Mouse (Mus musculus): ENCODE results near the gene Zdhhc21. TPM values are rescaled to one million over a fixed set of nuclear protein-coding genes. Genes with fewer than 3 reads are reported as not detected.

Zdhhc21 gene
- polyA plus RNA-seq (2016; fragmentation: Nextera tagmentation; extraction: Ambion mirVana), result 22.1 and 22.6 TPM in 2 replicates

DNA sequence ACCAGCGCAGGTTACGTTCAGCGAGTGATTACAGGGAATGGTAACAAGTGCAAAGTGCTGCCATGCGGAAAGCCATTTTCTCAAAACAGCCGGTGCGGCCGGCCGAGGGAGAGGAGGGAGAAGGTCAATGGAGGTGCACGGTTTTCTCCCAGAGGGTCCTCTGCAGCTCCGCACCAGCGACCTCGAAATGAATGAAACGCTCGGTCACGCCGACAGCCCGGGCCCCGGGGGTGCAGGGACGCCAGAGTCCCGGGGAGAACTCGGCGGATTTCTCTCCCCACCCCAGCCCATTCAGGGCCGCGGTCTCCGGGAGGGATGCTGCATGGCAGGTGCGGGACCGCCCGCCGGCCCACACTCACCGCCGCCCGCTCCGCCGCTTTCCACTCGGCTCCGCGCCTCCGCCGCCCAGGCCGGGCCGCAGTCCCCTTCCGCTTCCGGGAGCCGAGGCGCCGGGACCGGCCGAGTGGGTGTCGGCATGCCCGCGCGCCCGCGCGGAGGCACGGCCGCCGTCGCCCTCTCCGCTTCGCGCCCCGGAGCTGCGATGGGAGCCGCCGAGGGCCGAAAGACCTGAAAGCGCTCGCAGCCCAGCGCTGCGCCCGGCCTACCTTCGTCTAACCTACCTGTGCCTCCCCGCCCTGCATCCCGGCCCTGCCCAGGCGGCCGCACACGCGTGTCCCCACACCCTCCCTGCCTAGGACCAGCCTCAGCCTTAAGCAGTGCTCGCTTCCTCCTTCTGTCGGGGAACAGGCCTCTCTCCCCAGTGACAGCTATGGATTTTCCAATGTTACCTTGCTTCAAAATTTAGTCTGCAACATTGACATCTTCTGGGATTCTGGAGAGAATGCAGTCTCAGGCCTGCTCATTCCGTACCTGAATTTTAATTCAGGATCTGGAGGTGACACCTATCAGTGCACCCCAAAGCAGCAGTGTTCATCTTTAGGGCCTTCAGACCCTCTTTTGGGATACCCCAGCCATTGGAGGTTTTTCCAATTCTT, at the start of gene Zdhhc21:
TSS of gene Zdhhc21 (minus strand) at position 828 of the 995 bp plus-strand sequence.
- 1% methylated on average over 80 of the region's 82 CpGs for WGBS
- Histone ChIP-seq H3K36me3 (replicated peaks) (no peaks in the 10 kb centered on the region), H3K27ac (peak within 1 kb of the TSS; percentile 88), H3K4me2 (peak within 1 kb of the TSS; percentile 67), H3K9ac (peak within 1 kb of the TSS; percentile 92), H3K9me3 (no peaks in the 10 kb centered on the region), H3K27me3 (no peaks in the 10 kb centered on the region), H3K4me1 (peaks cover 13% of the 10 kb centered on the region), H3K4me3 (replicated peaks) (peak within 1 kb of the TSS; percentile 77)
- ATAC-seq (ENCODE audit: low FRiP score), result peak; percentile 92

DNA sequence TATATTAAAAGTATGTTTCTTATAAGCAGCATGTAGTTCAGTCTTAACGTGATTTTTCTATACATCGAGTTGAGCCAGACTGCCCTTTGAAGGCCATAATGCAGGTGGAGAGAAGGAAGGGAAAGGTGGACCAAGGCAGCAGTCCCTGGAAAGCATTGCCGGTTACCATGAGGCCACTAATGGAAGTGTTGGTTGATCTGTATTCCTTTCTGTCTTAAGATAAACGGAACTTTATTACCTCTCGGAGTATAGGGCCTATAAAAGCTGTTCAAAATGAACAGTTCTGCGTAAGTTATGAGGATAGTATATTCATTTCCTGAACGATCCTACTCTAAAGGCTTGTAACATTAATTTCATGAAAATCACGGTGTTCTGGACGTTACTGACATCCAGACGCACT, 35.5 kb upstream of the Zdhhc21 start:
- H3K4me2 ChIP-seq, result no peak overlapping the region
- WGBS, result 95% methylated on average over 10 of the region's 10 CpGs
- no peaks in the 10 kb centered on the region for H3K9me3 ChIP-seq
- no peak for ATAC-seq (ENCODE audit: low FRiP score)
- H3K4me3 ChIP-seq (replicated peaks), result no peak overlapping the region
- H3K36me3 ChIP-seq (replicated peaks), result no peaks in the 10 kb centered on the region
- H3K27ac ChIP-seq, result no peak overlapping the region
- no peak overlapping the region for H3K9ac ChIP-seq
- 0 out of 2 replicates have a peak, but pooled peaks cover 3% of the 10 kb centered on the region for H3K4me1 ChIP-seq
- no peaks in the 10 kb centered on the region for H3K27me3 ChIP-seq

DNA sequence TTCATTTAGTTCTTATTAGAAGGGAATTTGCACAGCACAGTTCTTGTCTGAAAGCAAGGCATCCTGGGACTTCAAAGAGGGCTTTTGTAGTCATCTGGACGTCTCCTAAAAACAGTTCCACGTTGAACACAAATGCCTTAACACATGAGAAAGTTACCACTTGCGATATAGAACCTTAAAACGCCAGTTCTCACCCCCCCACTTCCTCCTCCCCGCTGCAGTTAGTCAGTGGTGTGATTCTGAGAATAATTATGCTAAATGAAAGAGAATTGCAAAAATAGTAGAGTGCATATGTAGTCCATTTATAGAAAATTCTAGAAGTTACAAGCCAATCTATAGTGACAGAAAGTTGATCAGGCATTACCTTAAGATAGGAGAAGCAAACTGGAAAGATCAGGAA, 32.5 kb upstream of the Zdhhc21 start:
- ATAC-seq (ENCODE audit: low FRiP score), result no peak
- H3K4me2 ChIP-seq, result no peak overlapping the region
- no peaks in the 10 kb centered on the region for H3K36me3 ChIP-seq (replicated peaks)
- H3K4me3 ChIP-seq (replicated peaks), result no peak overlapping the region
- peaks cover 3% of the 10 kb centered on the region; the same call in 1 of the 2 replicates for H3K27me3 ChIP-seq
- no peak overlapping the region for H3K27ac ChIP-seq
- 66% methylated on average over 5 of the region's 5 CpGs for WGBS
- H3K4me1 ChIP-seq, result 0 out of 2 replicates have a peak, but pooled peaks cover 3% of the 10 kb centered on the region
- no peak overlapping the region for H3K9ac ChIP-seq
- H3K9me3 ChIP-seq, result no peaks in the 10 kb centered on the region

DNA sequence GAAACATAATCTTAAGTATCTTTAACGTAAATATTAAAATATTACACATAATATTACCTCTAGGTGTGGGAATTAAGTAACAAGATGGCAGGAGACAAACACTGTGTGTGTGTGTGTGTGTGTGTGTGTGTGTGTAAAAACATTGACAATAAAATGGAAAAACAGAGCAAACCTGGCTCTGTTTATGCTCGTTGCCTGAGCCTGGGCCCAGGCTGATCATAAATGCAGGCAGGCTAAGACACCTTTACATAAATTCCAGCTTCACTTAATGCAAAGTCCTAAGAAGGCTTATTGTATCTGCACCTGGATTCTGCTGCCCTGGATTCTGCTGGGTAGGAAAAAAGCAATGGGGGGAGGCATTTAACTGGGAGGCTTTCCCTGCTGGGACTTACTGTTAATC, 31.8 kb upstream of the Zdhhc21 start:
- no peak overlapping the region for H3K4me2 ChIP-seq
- peaks cover 4% of the 10 kb centered on the region; the same call in 1 of the 2 replicates for H3K27me3 ChIP-seq
- H3K4me3 ChIP-seq (replicated peaks), result no peak overlapping the region
- H3K9ac ChIP-seq, result no peak overlapping the region
- no peaks in the 10 kb centered on the region for H3K36me3 ChIP-seq (replicated peaks)
- H3K4me1 ChIP-seq, result 0 out of 2 replicates have a peak, but pooled peaks cover 3% of the 10 kb centered on the region
- 87% methylated on average over 2 of the region's 2 CpGs for WGBS
- H3K27ac ChIP-seq, result no peak overlapping the region
- ATAC-seq (ENCODE audit: low FRiP score), result no peak
- H3K9me3 ChIP-seq, result no peaks in the 10 kb centered on the region

DNA sequence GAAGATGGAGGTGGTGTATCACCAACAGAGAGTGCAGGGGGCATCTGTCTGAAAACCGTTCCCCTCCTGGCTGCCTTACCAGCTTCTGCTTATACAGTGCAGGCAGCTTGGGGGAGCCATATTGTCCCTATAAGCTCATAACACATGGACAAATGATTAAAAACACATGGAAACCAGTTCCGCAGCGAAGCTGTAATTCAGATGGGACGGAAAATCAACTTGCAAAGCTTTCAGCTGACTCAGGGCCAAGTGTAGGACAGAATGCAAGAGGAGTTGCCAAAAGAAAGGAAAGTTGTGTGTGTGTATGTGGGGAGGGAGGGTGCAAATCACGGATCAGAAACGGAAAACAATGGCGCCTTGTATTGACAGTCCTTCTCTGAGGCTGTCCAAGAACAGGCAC, 31.3 kb upstream of the Zdhhc21 start:
- H3K4me1 ChIP-seq, result 0 out of 2 replicates have a peak, but pooled peaks cover 3% of the 10 kb centered on the region
- no peak overlapping the region for H3K4me2 ChIP-seq
- no peaks in the 10 kb centered on the region for H3K9me3 ChIP-seq
- 75% methylated on average over 7 of the region's 7 CpGs for WGBS
- no peak overlapping the region for H3K9ac ChIP-seq
- no peak overlapping the region; the same call in 1 of the 2 replicates for H3K27ac ChIP-seq
- H3K4me3 ChIP-seq (replicated peaks), result no peak overlapping the region
- H3K27me3 ChIP-seq, result peaks cover 5% of the 10 kb centered on the region; the same call in 1 of the 2 replicates
- no peak for ATAC-seq (ENCODE audit: low FRiP score)
- no peaks in the 10 kb centered on the region for H3K36me3 ChIP-seq (replicated peaks)

DNA sequence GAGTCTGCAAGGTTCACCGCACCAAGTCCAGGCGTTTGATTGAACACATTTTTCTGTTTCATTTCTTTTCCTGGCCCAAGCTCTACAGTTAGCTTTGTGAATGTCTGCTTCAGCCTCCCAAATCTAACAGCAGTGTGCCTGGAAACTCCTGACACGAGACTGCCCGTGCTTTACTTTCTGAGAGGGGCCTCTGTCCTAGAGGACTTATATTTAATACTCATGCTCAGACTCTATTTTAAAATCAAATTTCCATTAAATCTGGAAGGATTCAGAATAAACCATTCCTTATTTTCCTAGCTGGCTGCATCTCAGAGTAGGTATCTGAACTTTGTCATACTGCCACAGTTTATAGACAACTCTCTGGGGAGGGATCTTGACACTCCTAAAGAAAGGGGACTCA, 30.8 kb upstream of the Zdhhc21 start:
- no peaks in the 10 kb centered on the region for H3K9me3 ChIP-seq
- H3K9ac ChIP-seq, result no peak overlapping the region
- H3K36me3 ChIP-seq (replicated peaks), result no peaks in the 10 kb centered on the region
- no peak overlapping the region for H3K4me2 ChIP-seq
- no peak overlapping the region for H3K4me3 ChIP-seq (replicated peaks)
- WGBS, result 85% methylated on average over 4 of the region's 4 CpGs
- ATAC-seq (ENCODE audit: low FRiP score), result no peak
- H3K27ac ChIP-seq, result no peak overlapping the region
- peaks cover 5% of the 10 kb centered on the region; the same call in 1 of the 2 replicates for H3K27me3 ChIP-seq
- 0 out of 2 replicates have a peak, but pooled peaks cover 3% of the 10 kb centered on the region for H3K4me1 ChIP-seq

DNA sequence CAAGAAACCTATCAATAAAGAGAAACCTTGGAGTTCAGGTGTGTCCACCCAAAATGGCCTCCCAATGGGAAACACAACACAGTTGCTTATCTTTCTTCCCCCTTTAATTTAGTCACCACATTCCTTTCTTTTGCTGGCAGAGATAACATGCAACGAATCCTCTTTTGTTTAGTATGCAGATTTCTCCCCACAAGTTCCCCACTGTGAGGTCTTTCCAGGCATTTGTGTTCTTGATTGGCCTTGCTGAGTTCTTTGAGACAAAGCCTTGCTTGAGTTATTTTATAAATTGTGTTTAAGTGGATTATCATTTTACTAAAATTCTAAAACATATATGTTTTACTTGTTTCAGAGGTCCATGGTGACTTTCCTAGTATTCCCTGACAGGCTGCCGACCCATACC, 26.4 kb upstream of the Zdhhc21 start:
- Histone ChIP-seq H3K9ac (no peak overlapping the region), H3K27ac (no peak overlapping the region), H3K9me3 (no peaks in the 10 kb centered on the region), H3K4me1 (peaks cover 7% of the 10 kb centered on the region; the same call in 1 of the 2 replicates), H3K4me2 (no peak overlapping the region), H3K4me3 (replicated peaks) (no peak overlapping the region), H3K27me3 (peaks cover 31% of the 10 kb centered on the region), H3K36me3 (replicated peaks) (no peaks in the 10 kb centered on the region)
- WGBS, result 66% methylated on average over 2 of the region's 2 CpGs
- no peak for ATAC-seq (ENCODE audit: low FRiP score)

DNA sequence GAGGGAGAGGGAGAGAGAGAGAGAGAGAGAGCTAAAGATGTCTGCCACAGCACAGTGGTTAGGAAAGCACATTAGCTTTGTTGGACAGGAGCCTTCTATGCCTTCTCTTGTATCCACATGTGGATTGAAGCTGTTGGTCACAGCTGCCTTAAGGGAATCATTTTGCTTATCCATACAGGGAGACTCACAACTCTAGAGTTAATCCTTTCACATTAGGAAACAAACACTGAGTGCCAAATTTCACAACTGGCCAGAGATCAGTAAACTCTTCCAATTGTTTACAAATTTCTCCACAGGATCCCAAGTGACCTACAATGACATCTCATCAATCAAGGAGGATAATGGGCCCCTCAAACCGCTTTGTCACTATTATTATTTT, 25.8 kb upstream of the Zdhhc21 start:
- WGBS, result 43% methylated on average over 1 of the region's 1 CpGs
- Histone ChIP-seq H3K27me3 (peaks cover 31% of the 10 kb centered on the region), H3K4me3 (replicated peaks) (no peak overlapping the region), H3K36me3 (replicated peaks) (no peaks in the 10 kb centered on the region), H3K27ac (no peak overlapping the region), H3K4me2 (no peak overlapping the region), H3K9me3 (no peaks in the 10 kb centered on the region), H3K4me1 (peaks cover 4% of the 10 kb centered on the region; the same call in 1 of the 2 replicates), H3K9ac (no peak overlapping the region)
- no peak for ATAC-seq (ENCODE audit: low FRiP score)

DNA sequence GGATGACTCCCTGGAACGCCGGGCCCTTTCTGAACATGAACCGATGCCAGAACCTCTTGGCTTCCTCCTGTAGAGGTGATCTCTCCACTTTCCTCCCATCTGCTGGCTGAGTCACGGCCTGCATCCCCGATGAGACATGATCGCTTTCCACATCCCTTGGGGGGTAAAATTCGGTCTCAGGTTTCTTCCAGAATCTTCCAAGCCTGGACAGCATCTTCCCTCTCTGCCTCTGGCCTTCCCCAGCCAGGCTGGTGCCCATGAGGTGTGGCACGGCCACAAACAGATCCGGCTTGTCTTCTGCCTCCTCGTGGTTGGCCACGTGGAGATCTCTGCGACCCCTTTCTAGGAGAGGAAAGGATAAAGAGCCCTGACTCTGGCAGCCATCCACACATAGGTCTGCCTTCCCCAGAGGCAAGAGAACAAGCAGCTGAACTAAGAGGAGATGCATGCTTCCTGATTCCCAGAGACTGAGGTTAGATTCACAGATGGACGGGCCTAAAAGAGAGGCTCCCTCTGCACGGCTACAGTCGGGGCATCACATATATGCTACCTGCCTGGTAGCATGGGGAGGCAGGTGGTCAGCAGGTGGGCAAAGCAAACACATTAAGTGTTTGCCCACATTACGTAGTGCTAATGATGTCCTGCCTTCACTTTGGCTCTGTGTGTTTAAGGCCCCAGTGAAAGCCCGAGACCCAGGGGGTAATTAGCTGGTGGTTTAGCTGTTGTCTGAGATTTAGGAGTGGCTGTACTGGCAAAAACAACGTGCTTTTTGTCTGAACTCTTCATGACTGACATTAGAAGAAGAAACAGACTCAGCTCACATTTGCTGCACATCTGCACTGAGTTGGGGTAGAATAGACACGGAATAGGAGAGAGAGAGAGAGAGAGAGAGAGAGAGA, 25.1 kb upstream of the Zdhhc21 start, which contains the start of gene Cer1:
TSS of gene Cer1 (minus strand) at position 513 of the 899 bp plus-strand sequence.
- Histone ChIP-seq H3K4me3 (replicated peaks) (no peak within 1 kb of the TSS), H3K4me2 (no peak within 1 kb of the TSS), H3K36me3 (replicated peaks) (no peaks in the 10 kb centered on the region), H3K4me1 (peaks cover 4% of the 10 kb centered on the region; the same call in 1 of the 2 replicates), H3K27ac (no peak within 1 kb of the TSS), H3K9ac (no peak within 1 kb of the TSS), H3K9me3 (no peaks in the 10 kb centered on the region), H3K27me3 (peaks cover 31% of the 10 kb centered on the region)
- no peak; the same call in 1 of the 2 replicates for ATAC-seq (ENCODE audit: low FRiP score)
- WGBS, result 58% methylated on average over 18 of the region's 19 CpGs

DNA sequence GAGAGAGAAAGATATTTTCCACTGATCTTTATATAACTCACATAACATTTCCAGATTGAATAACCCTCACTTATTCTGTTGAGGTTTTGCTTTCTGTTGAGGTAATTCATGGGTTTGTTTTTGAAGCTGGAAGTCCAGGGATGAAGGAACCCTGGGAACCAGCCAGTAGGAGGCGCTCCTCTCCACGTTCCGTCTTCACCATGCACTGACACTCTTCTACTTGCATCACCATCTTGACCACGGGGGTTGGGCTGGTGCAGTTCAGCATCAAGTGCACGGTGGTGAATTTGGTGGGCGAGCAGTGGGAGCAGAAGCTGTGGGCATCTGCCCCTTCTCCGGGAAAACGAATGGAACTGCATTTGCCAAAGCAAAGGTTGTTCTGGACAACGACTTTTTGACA, 22.7 kb upstream of the Zdhhc21 start:
- WGBS, result 81% methylated on average over 9 of the region's 9 CpGs
- Histone ChIP-seq H3K36me3 (replicated peaks) (no peaks in the 10 kb centered on the region), H3K9me3 (no peaks in the 10 kb centered on the region), H3K4me2 (no peak overlapping the region), H3K27me3 (peaks cover 30% of the 10 kb centered on the region), H3K4me3 (replicated peaks) (no peak overlapping the region), H3K4me1 (peaks cover 4% of the 10 kb centered on the region; the same call in 1 of the 2 replicates), H3K27ac (no peak overlapping the region), H3K9ac (no peak overlapping the region)
- ATAC-seq (ENCODE audit: low FRiP score), result no peak

DNA sequence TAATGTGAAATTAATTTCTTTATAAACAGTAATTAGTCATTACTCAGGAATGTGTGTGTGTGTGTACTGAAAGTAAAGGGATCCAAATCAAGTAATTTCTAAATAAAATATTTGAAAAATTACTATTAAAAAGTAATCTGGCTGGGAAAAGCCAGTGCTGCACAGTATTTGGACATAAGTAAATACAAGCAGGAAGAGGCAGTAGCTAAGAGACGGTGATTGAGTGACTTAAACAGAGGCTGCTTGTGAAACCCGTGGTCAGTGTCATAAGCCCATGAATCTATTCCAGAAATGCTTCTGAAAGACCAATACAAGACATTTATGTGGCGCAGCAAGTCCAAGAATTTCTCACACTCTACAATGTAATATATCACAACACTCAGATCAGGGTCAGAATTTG, 21.6 kb upstream of the Zdhhc21 start:
- H3K4me2 ChIP-seq, result no peak overlapping the region
- H3K9ac ChIP-seq, result no peak overlapping the region
- H3K36me3 ChIP-seq (replicated peaks), result no peaks in the 10 kb centered on the region
- H3K4me3 ChIP-seq (replicated peaks), result no peak overlapping the region
- peaks cover 25% of the 10 kb centered on the region for H3K27me3 ChIP-seq
- ATAC-seq (ENCODE audit: low FRiP score), result no peak
- no peaks in the 10 kb centered on the region for H3K9me3 ChIP-seq
- peaks cover 4% of the 10 kb centered on the region; the same call in 1 of the 2 replicates for H3K4me1 ChIP-seq
- no peak overlapping the region for H3K27ac ChIP-seq
- 91% methylated on average over 3 of the region's 3 CpGs for WGBS

DNA sequence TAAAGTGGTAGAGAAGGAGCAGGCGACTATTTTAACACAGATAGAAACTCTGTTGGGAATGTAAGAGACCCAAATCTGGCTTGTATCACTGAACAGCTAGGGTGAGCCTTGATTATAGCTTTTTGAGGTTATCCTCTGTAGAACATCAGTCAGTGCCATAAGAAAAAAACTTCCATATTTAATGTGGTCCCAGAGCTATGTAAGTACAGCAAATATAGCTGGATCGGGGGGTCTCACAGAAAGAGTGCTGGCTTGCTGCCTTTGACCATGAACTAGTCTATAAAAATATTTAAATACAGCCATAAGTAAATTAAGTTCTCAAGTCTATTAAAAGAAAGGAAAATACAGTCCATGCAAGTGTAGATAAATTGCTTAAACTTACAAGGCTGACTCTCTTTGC, 20.5 kb upstream of the Zdhhc21 start:
- no peak overlapping the region for H3K9ac ChIP-seq
- H3K4me1 ChIP-seq, result peaks cover 4% of the 10 kb centered on the region; the same call in 1 of the 2 replicates
- no peak for ATAC-seq (ENCODE audit: low FRiP score)
- no peak overlapping the region for H3K4me2 ChIP-seq
- H3K9me3 ChIP-seq, result no peaks in the 10 kb centered on the region
- peaks cover 25% of the 10 kb centered on the region for H3K27me3 ChIP-seq
- H3K27ac ChIP-seq, result no peak overlapping the region
- H3K4me3 ChIP-seq (replicated peaks), result no peak overlapping the region
- no peaks in the 10 kb centered on the region for H3K36me3 ChIP-seq (replicated peaks)
- 87% methylated on average over 2 of the region's 2 CpGs for WGBS

Measured in forebrain, embryonic 12.5 days (tissue).